Mouse (Mus musculus): Measurements from ENCODE around the gene Tmod4.

Tmod4 gene

DNA sequence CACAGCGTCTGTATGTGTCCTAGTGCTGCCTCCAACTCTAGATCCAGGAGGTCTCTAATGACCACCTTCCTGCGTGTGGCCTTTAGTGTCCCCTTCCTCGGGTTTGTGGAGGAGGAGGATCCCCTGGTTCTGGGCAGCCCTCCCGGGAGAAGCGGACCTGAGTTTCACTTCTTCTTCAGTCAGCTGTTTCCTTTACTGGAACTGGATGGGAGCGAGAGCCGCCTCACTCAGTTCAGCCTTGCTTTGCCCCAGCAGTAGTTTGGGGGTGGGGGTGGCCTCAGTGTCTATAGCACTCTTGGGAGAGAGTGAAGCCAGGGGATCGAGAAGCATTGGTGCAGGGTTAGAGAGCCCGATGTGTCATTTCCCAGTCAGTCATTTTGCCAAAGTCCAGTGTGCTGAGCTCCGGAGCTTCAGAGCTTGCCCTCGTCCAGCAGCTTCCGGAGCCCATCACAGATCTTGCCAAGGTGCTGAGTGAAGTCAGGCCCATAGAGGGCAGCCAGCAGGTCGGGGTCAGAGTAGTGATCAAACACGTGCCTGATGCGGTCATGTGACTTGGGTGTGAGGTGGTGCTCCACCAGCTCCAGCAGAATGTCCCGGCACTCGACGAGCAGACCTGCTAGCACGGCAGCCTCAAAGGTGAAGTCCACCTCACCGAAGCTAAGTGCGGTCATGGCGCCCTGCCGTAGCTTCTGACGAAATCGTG is 15.5 kb downstream of the Tmod4 start:
- DNase-seq (ENCODE audit: low spot score): no peak

DNA sequence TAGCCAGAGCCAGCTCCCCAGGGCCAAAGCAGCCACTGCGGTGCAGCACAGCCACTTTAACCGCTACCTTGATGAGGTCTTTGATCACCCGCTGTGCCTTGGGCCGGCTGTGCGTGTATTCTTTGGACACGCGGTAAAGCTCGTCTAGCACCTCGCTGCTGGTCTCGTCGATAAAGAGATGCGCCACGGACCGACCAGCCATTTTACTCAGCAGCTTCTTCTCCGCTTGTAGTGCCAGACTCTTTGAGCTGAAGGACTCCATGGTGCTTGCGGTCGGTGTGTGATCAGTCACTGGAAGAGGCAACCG is 16.0 kb downstream of the Tmod4 start:
- no peak for DNase-seq (ENCODE audit: low spot score)

DNA sequence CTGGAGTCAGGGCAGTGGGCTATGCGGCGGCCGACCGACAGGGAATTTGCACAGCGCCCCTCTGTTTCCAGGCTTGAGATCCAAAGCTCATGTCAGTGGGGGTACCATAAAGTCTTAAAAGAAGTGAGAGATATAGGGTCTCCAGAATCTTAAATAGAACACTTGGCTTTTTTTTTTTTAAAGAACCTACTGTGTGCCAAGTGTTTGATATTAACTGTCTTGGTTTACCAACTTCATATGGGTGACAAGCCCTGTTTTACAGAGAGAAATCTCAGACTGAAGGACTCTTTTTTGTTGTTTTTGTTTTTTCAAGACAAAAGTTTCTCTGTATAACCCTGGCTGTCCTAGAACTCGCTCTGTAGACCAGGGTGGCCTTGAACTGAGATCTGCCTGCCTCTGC is 16.5 kb downstream of the Tmod4 start:
- no peak for DNase-seq (ENCODE audit: low spot score)

DNA sequence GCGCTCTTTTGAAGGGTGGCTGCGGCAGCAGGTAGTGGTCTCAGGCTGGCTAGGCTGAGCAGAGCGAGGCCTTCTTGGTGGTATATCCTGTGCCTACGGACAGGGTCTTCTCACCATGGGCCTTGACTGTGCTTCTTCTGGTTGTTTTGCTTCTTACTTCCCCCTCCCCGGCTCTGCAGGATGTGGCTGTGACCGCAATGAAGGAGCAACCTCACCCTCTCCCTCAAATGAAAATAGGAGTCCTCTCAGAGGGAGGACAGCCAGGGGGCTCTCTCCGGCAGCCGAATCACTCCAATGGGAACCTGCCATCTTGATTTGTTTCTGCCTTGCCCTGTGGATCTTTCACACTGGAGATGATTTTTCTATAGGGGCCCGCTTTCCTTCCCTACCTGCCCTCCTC is 17.2 kb downstream of the Tmod4 start:
- no peak for DNase-seq (ENCODE audit: low spot score)

DNA sequence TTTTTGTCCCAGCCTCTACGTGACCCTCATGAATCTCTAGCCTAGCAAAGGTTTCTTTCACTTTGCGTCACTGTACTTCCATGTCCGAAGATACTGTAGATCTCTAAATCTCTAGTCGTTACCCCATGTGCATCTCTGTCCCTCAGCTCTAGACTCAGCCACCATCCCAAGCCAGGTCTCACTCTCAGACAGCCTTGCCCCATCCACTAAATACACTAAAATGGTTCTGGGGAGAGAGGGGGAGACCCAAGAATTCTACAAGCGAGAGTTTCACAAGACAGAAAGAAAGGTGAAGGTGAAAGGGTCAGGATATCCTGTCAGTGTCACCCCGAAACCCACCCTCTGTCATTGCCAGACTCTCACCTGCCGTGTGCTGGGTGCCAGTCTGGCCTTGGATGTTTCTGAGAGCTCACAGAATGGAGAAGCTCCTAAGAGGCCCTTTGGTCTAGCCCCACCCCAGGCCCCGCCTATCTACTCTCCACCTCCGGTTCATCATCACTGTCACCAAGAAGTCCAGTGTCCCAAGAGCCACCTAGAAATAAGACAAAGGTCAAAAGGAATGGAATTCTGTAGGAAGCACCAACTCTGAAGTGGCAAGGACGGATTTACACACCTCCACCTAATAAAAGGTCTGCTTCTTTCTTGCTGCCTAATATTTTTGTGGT is 17.8 kb downstream of the Tmod4 start, which contains the start of gene Tnfaip8l2:
Gene Tnfaip8l2, minus strand, starts transcription at position 409 of the 665 bp plus-strand sequence.
- no peak for DNase-seq (ENCODE audit: low spot score)

DNA sequence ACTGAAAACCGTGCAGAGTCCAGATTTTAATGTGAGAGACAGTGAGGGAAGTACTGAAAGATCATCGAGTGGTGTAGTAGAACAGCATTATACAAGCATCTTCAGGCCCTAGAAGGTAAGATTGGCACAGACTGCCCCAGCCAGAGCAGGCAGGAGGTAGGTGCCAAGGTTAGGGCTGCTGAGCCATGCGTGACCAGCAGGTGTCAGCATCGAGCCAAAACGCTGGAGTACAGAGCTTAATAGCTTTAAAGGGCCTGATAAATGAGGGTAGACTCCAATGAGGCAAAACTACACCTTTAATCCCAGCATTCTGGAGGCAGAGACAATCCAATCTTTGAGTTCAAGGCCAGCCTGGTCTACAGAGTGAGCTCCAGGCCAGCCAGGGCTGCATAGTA is 18.3 kb downstream of the Tmod4 start:
- peak; percentile 78 for DNase-seq (ENCODE audit: low spot score)

DNA sequence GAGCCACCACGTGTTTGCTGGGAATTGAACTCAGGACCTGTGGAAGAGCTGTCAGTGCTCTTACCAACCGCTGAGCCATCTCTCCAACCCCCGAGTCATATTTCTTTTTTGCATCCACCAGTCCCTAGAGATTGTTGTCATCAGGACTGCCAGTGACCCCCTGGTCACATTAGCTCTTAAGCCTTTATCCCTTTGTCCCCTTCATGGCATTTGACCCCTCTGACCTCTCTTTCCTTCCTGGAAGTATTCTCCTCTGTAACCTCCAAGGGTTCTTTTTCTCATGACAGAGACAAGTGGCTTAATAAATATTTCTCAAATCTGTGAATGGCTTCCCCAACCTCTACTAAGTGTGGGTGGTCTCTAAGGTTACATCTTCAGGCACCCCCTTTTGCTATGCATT is 23.6 kb downstream of the Tmod4 start:
- no peak for DNase-seq (ENCODE audit: low spot score)

DNA sequence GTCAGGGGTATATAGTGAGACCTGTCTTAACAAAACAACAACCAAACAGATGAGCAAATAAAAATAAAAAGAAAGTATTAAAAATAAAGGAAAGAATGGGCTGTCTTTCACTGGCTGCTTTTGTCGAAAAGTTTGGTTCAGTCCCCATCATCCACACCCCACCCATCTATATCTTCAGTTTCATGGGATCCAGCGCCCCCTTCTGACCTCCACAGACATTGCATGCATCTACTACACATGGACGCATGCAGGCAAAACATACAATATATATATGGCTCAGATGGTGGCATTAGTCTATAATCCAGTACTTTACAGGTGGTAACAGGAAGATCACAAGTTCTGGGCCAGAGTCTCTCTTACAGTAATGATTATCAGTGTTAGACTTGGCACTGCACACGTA is 29.6 kb downstream of the Tmod4 start:
- DNase-seq (ENCODE audit: low spot score): no peak

DNA sequence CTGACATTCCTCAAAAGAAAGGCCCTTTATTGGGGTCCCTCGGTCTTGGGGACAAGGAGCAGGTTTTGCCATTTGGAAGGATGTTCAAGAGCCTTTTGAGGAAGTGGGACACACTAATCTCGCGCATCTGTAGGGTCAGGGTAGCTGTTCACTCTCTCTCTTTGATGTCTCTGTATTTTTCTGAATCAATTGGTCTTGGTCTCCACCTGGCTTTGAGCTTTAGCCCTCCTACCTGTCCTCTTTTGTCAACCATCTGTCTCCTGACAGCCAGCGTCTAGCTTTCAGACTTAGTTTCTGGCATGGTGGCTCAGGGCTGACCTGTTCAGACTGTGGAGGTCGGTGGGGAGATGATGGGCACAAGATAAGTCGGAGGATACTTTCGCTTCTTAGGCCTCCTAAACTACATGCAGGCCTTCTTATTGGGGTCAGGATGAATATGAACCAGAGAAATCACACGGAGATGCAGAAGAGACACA is 35.3 kb downstream of the Tmod4 start:
- DNase-seq (ENCODE audit: low spot score): peak; percentile 38

DNA sequence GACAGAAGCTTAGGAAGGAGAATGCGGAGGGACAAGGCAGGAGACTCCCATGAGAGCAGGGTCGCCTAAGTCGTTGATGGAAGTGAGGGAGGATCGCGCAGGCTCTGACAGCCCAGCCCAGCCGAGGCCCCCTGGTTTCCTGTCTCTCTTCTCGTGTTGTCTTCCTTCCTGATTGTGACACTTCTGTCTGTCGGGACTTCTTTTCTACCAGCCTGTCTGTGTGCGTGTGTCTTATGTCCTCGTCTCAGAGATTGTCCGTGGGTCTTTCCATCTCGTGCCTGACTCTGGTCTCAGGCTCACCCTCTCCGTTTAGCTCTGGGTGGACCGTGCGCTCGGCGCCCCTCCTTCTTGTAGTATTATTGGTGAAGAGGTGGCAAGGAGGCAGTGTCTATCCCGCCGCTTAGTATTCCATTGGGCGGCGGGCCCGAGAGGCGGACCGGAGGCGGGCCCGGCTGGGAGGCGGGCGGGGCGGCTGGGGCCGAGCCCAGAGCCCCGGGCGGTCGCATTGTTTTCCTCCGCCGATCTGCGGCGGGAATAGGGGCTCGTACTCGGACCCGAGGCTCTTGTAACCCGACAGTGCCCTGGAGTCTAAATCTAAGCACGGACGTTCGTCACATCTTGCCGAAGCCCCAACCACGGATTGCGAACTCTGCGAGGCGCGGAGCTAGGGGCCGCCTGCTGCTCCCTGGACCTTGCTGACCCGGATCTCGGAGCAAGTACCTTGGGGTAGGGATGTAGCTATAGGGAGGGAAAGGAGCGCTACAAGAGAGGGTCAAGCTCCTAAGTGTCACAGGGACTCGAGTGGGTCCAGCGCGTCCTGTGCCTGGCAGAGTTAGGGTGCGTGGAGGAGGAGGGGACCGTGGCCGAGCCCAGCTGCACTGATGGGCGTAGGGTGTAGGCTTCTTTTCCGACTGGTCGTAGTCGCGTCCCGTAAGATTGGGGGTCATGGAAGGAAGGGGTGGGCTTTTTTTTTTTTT is 36.0 kb downstream of the Tmod4 start, which contains the start of gene Sema6c:
Gene Sema6c, plus strand, starts transcription at position 471 of the 977 bp plus-strand sequence.
- peak; percentile 92 for DNase-seq (ENCODE audit: low spot score)

DNA sequence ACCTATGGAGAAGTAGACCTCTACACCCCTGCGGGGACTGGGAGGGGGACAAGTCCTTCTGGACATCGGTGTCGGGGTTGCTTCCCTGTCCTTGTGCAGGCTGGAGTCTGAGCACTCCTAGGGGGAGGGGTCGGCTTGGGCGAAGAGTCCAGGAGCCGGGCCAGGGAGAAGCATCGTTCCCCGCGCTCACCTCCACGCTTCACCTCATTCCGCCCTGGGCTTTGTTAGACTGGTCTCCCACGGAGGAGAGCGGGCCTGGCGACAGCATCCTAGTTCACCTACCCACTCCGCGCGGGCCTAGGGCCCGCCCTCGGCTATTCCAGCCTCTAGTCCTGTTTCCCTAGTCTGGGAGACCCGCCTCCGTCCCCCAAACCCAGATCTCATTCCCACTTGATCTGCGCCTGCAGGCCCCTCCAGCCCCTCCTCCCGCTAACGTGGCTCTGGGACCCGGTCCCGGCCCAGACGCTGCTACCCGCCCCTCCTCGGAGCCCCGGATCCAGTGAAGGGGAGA is 36.8 kb downstream of the Tmod4 start:
- DNase-seq (ENCODE audit: low spot score): peak; percentile 33

DNA sequence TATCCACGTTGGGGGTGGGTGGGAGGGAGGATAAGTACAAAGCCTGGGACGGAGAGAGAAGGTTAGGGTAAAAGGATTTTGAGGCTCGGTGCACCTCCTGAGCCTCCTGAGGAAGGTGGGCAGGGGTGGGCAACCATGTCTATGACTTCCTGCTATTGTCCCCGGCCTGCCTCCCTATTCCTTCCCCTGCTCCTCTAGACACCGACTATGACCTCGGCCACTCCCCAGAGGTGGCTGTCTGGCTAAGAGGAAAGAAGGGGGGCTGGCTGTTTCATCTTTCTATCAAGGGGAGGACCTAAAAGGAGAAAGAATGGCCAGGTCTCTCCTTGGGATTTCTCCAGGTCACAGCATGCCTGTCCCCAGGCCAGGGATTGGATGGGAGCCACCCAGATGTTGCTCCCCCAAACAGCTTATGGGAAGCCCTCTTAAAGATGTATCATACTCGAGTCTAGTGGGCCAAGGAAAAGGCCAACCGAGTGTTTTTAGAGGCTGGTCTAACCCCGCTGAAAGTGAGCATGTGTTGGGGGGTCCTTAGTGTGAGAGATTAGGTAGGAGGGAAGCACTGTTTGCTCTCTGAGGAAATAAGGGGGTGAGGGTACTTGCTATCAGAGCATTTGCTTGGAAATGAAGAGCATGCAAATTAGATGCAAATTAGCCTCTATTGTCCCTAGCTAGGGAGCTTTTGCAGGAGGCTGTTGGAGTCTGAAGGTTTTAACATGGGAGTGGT is 37.5 kb downstream of the Tmod4 start:
- DNase-seq (ENCODE audit: low spot score): no peak

DNA sequence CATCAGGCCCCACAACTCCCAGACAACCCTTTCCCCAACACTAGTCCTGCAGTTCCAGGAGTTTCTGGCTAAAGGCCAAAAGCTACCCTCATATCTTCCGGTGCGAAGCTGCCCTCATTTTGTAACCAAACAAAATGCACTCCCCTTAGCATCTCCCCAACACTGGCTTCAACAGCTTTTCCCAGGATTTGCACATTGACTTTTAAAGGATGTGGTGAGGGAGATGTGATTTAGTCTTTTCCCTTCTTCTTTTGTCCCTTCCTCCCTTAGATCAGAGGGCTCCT is 38.0 kb downstream of the Tmod4 start:
- no peak for DNase-seq (ENCODE audit: low spot score)

DNA sequence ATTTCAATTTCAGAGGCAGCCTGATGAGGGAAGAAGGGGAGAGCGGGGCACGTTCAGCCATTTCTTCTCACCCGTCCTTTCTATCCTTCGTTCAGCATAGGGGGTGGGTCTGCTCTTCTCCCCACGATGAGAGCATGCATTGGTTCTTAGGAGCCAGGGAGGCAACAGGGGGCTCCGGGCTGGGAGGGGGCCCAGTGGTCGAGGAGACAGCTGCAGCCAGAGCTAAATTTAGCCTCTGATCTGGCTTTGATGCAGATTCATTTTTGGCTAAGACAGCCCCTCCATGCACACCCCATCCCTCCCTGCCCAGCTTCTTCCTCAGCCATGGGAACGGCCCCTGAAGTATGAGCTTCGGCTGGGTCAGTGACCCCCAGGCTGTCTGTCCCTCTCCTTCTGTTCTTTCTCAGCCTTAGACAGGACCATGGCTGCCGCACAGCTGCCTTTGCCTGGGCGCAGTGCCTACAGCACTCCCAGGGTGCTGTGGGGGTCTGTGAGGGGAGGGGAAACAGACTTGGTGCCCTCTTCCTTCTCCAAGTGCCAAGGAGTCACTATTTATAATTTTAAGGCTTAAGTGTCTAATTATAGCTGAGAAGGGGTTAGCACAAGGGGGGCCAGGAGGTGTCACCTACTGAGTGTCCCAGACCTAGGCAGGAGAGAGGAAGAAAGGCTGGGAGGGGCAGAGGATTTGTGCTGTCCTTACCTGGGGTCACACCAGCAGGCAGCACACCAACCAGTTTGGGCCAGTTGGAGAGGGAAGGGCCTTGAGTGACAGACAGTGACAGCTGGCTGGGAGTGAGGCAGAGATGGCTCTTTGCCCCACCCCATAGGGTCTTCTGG is 39.4 kb downstream of the Tmod4 start:
- no peak for DNase-seq (ENCODE audit: low spot score)

DNA sequence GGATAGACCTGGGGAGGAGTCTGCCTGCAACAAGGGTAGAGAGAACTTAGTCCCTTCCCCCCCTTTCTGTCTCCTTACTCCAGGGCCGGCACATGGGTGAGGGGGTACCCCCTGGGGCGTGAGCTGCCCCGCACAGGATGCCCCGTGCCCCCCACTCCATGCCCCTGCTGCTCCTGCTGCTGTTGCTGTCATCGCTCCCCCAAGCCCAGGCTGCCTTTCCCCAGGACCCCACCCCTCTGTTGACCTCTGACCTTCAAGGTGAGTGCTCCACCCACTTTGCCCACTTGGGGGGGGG is 39.9 kb downstream of the Tmod4 start:
- no peak for DNase-seq (ENCODE audit: low spot score)

DNA sequence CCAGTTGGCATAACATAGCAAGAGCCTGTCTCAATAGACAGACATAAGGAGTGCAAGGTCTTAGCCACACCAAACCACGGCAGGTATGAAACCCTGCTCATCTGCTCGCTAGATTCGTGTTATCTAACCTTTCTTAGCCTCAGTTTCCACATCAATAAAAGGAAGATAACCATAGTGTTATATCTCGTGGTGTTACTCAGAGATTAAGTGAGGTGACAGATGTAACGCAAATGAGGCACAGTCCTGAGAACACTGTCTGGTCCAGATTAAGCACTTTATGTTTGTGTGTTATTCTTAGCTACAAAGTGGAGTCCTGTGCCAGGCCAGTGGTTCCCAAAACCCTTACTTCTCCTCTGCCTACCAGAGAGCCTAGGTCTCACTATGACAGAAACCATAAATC is 40.6 kb downstream of the Tmod4 start:
- DNase-seq (ENCODE audit: low spot score): no peak

DNA sequence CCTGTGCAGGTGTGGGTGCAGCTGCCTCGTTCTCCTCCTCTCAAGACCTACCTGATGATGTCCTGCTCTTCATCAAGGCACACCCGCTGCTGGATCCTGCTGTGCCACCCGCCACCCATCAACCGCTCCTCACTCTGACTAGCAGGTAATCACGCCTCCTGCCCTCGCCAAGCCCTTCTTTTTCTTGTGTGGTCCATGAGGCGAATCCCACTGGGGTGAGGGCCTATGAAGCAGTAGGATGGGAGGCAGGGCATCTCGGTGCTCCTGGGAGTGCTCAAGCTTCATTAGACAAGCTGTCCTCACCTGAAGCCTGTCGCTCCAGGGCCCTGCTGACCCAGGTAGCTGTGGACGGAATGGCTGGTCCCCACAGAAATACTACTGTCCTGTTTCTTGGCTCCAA is 45.7 kb downstream of the Tmod4 start:
- no peak for DNase-seq (ENCODE audit: low spot score)

DNA sequence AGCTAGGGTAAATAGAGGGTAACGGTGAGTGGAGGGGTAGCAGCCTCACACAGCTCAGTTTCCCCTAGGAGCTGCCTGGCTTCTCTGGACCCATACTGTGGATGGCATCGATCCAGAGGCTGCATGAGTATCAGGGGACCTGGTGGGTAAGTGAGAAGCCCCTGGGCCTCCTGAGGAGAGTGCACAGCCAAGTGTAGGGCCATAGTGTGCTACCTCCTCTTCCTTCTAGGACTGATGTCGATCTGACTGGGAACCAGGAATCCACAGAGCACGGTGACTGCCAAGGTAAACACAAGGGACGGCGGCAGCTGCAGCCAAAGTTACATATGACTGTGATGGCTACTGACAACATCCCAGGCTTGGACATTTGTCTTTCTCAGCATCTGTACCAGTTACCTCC is 46.8 kb downstream of the Tmod4 start:
- no peak for DNase-seq (ENCODE audit: low spot score)

DNA sequence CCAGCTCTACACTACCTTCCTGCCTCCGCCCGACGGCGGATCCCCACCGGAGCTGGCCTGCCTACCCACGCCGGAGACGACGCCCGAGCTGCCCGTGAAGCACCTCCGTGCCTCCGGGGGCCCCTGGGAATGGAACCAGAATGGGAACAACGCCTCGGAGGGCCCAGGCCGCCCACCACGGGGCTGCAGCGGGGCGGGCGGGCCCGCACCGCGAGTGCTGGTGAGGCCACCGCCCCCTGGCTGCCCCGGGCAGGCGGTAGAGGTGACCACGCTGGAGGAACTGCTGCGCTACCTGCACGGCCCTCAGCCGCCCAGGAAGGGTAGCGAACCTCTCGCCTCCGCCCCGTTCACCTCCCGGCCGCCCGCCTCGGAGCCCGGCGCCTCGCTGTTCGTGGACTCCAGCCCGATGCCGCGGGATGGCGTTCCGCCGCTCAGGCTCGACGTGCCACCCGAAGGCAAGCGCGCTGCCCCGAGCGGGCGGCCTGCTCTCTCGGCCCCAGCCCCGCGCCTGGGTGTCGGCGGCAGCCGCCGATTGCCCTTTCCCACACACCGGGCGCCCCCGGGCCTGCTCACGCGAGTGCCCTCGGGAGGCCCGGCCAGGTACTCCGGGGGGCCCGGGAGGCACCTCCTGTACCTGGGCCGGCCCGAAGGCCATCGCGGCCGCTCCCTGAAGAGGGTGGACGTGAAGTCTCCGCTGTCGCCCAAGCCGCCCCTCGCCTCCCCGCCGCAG is 48.4 kb downstream of the Tmod4 start:
- DNase-seq (ENCODE audit: low spot score): no peak

DNA sequence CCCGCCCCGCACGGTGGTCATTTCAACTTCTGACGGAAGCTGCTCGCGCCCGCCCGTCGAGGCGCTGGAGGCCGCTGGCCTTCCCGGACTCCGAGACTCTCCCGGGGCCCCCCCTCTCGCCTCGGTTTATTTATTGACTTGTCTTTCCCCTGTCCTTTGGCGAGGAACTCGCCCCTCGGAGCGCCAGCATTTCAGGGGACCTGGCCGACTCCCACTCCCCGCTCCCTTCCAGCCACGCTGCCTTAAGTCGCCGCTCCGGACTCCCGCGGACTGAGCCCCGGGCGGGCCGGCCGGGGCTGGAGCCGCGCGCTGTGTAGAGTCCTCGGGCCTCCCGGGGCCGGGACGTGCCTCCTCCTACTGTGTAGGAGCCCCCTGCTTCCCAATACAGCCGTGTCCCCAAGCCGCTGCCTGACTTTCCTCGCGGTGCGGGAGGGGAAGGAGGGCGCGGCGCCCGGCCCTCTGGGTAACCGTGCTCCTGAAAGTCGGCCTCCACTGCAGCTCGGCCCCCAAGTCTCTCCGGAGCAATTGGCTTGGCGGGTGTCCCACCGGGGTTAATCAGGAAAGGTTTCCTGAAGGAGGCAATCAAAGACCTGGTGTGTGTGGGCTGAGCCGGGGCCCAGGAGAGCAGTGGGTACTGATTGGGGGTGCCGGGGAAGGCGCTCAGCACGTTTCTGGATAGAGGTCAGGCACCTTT is 49.1 kb downstream of the Tmod4 start:
- no peak for DNase-seq (ENCODE audit: low spot score)

All from MN1 (cell line).